In genomic region chr11:84760622-84761196, GRCm38 (mm10) we compare ENCODE assay signal across 8 mouse cellular contexts. TPM values are rescaled to one million over a fixed set of nuclear protein-coding genes. Genes with fewer than 3 reads are reported as not detected.
A peak's percentile ranks its signal among the peaks of the same experiment; 100 is the strongest.
DNase-seq lines count a peak whose midpoint lies in the region; ATAC-seq and TF ChIP-seq lines count a peak whose summit lies in the region.

No protein-coding gene starts in this region.

- H3K4me1 ChIP-seq in forebrain, postnatal 0 days (ENCODE audit: insufficient read depth): peaks cover 6% of the 10 kb centered on the region; the same call in 1 of the 2 replicates
- peaks cover 9% of the 10 kb centered on the region for H3K4me1 ChIP-seq in neural tube, embryonic 11.5 days (ENCODE audit: control insufficient read depth, insufficient read depth, low read length)

- ATAC-seq in forebrain, postnatal 0 days: peak; percentile 93
- ATAC-seq in neural tube, embryonic 11.5 days (ENCODE audit: insufficient read depth, low FRiP score, low TSS enrichment): peak; percentile 78; the same call in 1 of the 2 replicates

- peak; percentile 46 to 48 for DNase-seq in cerebellum, postnatal 36 days
- peak; percentile 86 for DNase-seq in forebrain, postnatal 0 days
- DNase-seq in layer of hippocampus, adult 9-11 months: peak; percentile 82
- peak; percentile 79 for DNase-seq in neural tube, embryonic 11.5 days (ENCODE audit: low spot score)
- no peak for DNase-seq in lung, postnatal 14 days
- no peak for DNase-seq in T-cell, adult 2 months (ENCODE audit: low spot score)
- DNase-seq in spleen, adult 12 weeks (ENCODE audit: low spot score): no peak
- DNase-seq in kidney, postnatal 36 days: no peak

- no peak overlapping the region for H3K4me3 ChIP-seq in forebrain, postnatal 0 days (ENCODE audit: low read depth, low read length)
- H3K4me3 ChIP-seq in neural tube, embryonic 11.5 days (ENCODE audit: low read depth, low read length): no peak overlapping the region

- no peaks in the 10 kb centered on the region for H3K36me3 ChIP-seq in forebrain, postnatal 0 days (ENCODE audit: insufficient read depth)
- no peaks in the 10 kb centered on the region for H3K36me3 ChIP-seq in neural tube, embryonic 11.5 days (ENCODE audit: control insufficient read depth, insufficient read depth, low read length)

- peaks cover 24% of the 10 kb centered on the region for H3K27me3 ChIP-seq in forebrain, postnatal 0 days (ENCODE audit: insufficient read depth, low read length)
- H3K27me3 ChIP-seq in neural tube, embryonic 11.5 days (ENCODE audit: control insufficient read depth, insufficient read depth, low read length): peaks cover 4% of the 10 kb centered on the region; the same call in 1 of the 2 replicates

- H3K9ac ChIP-seq in forebrain, postnatal 0 days: no peak overlapping the region
- H3K9ac ChIP-seq in neural tube, embryonic 11.5 days (ENCODE audit: low read length): no peak overlapping the region

- peak overlapping the region; percentile 69 for H3K27ac ChIP-seq in forebrain, postnatal 0 days (ENCODE audit: low read depth, low read length)
- H3K27ac ChIP-seq in neural tube, embryonic 11.5 days (ENCODE audit: low read depth, low read length): no peak overlapping the region

- TF ChIP-seq CTCF in forebrain, postnatal 0 days (IDR thresholded peaks at IDR 0.05; ENCODE audit: low read depth): no peak

- H3K4me2 ChIP-seq in forebrain, postnatal 0 days (ENCODE audit: low read depth): peak overlapping the region; percentile 13
- H3K4me2 ChIP-seq in neural tube, embryonic 11.5 days (ENCODE audit: low read depth): no peak overlapping the region

- 8% methylated on average over 15 of the region's 15 CpGs for WGBS in forebrain, postnatal 0 days
- WGBS in neural tube, embryonic 11.5 days: 25% methylated on average over 15 of the region's 15 CpGs

- H3K9me3 ChIP-seq in forebrain, postnatal 0 days (ENCODE audit: low read length): no peaks in the 10 kb centered on the region
- no peaks in the 10 kb centered on the region for H3K9me3 ChIP-seq in neural tube, embryonic 11.5 days (ENCODE audit: control insufficient read depth, low read length)

RNA-seq across cellular contexts. Expression of gene Mrm1, which starts 58.6 kb away (rescaled TPM):
- total RNA-seq in forebrain, postnatal 0 days (2014; rRNA removed): 14.6 and 18.2 TPM in 2 replicates
- 12.1 and 12.8 TPM in 2 replicates for polyA plus RNA-seq in forebrain, postnatal 0 days (2015; fragmentation: Nextera tagmentation; extraction: Ambion mirVana)
- polyA plus RNA-seq in neural tube, embryonic 11.5 days (2014; fragmentation: Nextera tagmentation; extraction: Ambion mirVana): 11.0 and 14.0 TPM in 2 replicates

Comparison
In these comparisons a context has a peak if more than half of its experiments do, and no peak if none do; other contexts are left out.
1. DNase-seq: peak in cerebellum, postnatal 36 days (2 of 2), forebrain, postnatal 0 days (single experiment), layer of hippocampus, adult 9-11 months (single experiment) and neural tube, embryonic 11.5 days (single experiment); none in lung, postnatal 14 days (single experiment), T-cell, adult 2 months (single experiment), spleen, adult 12 weeks (single experiment) and kidney, postnatal 36 days (0 of 2).